Mouse (Mus musculus) kidney, adult 2 months (tissue): ENCODE data around the gene Gng2.

ENCODE experiments used
- CTCF ChIP-seq: fragments of 200-500 bp; conservative IDR thresholded peaks from 2 replicates; pipeline ENCODE4 v1.5.1; 2011; ENCODE audit warnings: low read depth, mild to moderate bottlenecking, control low read depth, low read length, moderate library complexity, mixed read lengths; ENCODE audit not compliant: insufficient read depth, insufficient read length
- POLR2A ChIP-seq: fragments of 200-500 bp; IDR thresholded peaks from one replicate; pipeline ENCODE4 v1.6.1; 2011; ENCODE audit warnings: low read depth, low read length, control low read depth

DNA sequence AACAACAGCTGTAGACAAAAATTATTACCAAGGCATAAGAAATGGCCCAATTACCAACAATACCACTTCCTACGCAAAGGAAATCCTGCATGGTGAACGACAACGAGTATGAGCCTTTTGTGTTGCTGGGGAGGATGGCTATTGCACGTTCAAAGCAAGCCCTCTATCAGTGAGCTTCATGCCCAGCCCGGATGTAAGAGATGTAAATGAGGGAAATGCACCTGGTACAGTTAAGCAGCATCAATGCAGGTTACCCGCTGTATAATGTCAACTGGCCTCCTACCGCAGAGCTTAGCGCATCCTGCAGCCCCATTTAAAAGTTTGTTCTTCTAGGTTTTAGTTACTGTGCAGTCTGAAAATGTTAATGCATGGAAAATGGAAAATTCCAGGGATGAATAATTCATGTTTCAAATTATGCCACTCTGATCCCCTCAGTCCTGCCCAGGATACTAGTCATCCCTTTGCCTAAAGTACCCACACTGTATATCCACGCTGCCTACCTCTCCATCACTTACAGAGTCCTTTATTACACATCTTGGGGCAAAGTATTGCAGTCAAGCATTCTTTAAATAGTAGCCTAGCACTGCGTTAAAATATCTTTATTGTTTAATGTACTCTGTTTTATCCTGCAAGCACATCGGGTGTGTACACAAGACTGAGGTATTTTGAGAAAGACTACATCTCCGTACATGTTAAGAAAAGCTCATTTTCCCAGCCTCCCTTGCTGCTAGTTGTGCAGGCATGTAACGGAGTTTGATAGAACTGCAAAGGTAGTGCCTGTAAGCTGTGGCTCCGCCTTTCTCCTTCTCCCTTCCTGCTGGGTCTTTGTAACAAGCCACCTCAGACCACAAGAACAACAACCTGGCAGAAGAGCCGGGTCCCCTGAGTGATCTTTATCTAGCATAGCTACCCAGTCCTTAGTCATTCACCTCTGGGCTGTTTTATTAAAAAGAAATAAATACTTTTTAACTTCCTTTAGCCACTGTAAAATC is 15.2 kb downstream of the Gng2 start:
- TF ChIP-seq CTCF (no peak), POLR2A (no peak)
